Mouse (Mus musculus): Measurements from ENCODE around the gene R3hdm1. TPM values are rescaled to one million over a fixed set of nuclear protein-coding genes. Genes with fewer than 3 reads are reported as not detected.
A peak's percentile ranks its signal among the peaks of the same experiment; 100 is the strongest.

The R3hdm1 gene
- 10 to 100 TPM; 54.3 to 60.6 TPM for total RNA-seq (2021)

- DNase-seq, result peak; percentile 91 to 94
- intact Hi-C loops (cut with DNase I), result loop anchor here (5.0 kb wide), 1 partner anchor 139 kb away; the partner anchor contains the start of gene Ubxn4
Observed at GRCm38 (mm10) chr1:128102641-128103461, at the start of gene R3hdm1, which contains the start of gene Zranb3. TSS of gene R3hdm1 (plus strand) at chr1:128103301. TSS of gene Zranb3 (minus strand) at chr1:128103047.

DNA sequence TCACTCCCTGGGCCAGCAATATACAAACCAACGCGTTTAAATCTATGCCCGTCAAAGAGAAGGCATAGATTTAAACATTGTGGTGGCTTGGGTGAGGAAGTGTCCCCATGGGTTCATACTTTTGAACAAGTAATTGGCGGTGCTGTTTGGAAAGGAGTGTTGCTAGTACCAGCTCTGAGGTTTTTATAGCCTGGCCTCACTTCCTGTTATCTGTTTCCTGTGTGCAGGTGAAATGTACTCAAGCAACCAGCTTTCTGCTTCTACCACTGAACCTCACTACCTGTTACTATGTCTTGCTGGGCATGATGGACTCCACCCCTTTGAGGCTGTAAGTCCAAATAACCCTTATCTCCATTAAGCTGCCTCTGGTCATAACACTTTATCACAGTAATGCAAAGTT, 45.8 kb upstream of the R3hdm1 start:
- no peak for DNase-seq
- intact Hi-C loops (cut with DNase I), result no loop called here

DNA sequence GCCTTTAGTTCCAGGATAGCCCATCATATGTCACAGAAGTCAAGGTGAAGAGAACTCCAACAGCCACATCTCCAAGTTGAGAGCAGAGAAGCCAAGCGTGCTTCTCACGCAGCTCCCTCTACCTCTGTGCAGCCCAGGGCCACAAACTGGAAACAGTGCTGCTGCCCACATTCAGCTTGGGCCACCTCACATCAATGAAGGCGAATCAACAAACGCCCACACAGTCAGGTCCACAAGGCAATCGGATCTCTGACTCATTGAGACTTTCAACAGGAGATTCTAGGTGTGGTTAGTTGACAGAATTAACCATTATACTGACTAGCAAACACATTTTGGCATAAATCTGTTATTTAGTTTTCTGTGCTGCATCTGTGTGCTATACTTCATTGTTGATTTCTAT, 44.5 kb upstream of the R3hdm1 start:
- intact Hi-C loops (cut with DNase I), result no loop called here

GRCm38 (mm10) chr1:128060655-128061344, 42.3 kb upstream of the R3hdm1 start:
- intact Hi-C loops (cut with DNase I), result no loop called here

More for the DNA sequence above, 44.5 kb upstream of the R3hdm1 start:
- DNase-seq, result no peak

DNA sequence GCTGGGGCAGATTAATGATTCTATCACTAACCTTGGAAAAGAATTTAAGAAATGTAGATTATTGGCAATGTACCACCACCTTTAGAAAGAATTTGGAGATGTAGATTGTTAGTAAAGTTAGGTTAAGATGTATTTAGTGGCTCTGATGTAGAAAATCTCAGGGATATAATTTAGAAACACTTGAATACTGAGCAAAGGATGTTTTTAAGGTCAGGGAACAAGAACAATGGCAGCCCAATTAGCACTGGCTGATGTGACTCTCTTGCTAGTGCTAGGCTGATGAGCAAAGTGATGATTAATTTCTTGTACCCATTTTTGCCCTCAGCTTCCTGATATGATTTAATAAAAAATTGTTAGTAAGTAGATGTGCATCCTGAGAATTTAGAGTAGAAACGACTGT, 41.7 kb upstream of the R3hdm1 start:
- no peak for DNase-seq
- intact Hi-C loops (cut with DNase I), result no loop called here

More at GRCm38 (mm10) chr1:128060655-128061344, 42.3 kb upstream of the R3hdm1 start:
- no peak for DNase-seq

- DNase-seq, result no peak
- intact Hi-C loops (cut with DNase I), result no loop called here
Observed at GRCm38 (mm10) chr1:128062167-128062566, 40.9 kb upstream of the R3hdm1 start.

GRCm38 (mm10) chr1:128064716-128065115, 38.4 kb upstream of the R3hdm1 start:
- intact Hi-C loops (cut with DNase I), result no loop called here
- no peak for DNase-seq

DNA sequence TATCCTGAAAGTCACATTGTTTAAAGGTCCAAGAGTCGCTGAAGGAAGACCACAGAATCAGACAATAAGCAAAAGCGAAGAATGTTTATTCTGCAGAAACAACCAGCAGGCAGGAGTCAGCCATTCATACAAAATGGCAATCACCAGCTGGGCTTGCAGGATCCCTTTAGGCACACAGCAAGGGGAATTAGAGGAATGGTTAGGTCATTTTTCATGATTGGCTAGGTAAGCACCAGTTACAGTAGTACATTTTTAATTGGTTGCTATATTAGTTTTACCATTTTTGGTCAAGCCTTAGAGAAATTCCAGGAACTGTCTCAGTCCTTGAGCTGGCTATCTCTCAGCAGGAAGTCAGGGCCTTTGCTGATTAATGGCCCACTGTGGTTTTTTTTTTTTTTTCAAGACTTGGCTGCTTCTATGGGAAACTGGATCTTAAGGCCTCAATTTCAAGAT, 34.1 kb upstream of the R3hdm1 start:
- no peak for DNase-seq
- intact Hi-C loops (cut with DNase I), result no loop called here

- intact Hi-C loops (cut with DNase I), result no loop called here
- no peak for DNase-seq
Observed at GRCm38 (mm10) chr1:128070003-128070402, 33.1 kb upstream of the R3hdm1 start.

DNA sequence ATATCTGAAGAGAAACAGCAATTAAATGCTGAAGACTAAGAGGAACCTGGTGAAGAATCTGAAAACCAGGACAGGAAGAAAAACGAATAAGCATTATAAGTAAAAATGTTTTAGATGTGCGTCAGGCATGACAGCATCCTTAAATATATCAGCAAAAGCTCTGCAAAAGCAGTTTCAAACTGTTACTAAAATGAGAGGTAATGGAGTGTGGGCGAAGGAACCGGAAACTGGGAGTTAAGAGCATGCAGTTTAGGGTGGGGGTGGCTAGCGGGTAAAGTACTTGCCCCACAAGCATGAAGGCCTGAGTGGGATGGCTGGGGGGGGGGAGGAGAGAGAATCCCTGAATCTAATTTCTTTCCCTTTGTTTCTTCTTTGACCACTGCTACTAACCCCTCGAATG, 30.1 kb upstream of the R3hdm1 start:
- DNase-seq, result no peak

GRCm38 (mm10) chr1:128076791-128077479, 26.2 kb upstream of the R3hdm1 start:
- no peak for DNase-seq
- intact Hi-C loops (cut with DNase I), result no loop called here

More for the DNA sequence above, 30.1 kb upstream of the R3hdm1 start:
- intact Hi-C loops (cut with DNase I), result no loop called here

GRCm38 (mm10) chr1:128077788-128078187, 25.3 kb upstream of the R3hdm1 start:
- intact Hi-C loops (cut with DNase I), result no loop called here
- no peak for DNase-seq

DNA sequence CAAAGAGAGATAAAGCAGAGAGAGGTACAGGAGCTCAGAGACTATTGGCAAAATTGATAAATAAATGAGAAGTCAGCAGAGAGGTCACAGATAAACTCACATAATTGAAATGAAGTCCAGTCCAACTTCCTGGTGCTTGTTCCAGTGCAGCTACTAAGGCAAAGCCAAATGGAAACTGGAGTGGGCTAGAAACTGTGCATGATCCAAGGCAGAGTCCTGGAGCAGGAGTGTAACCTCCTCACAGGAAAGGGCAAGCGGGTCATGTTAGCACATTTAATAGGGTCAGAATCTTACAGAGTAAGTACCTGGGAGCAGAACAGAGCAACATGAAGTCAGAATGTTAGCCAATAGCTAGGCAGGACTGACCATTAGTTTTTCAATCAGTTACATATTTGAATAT, 24.5 kb upstream of the R3hdm1 start:
- DNase-seq, result no peak
- intact Hi-C loops (cut with DNase I), result no loop called here

DNA sequence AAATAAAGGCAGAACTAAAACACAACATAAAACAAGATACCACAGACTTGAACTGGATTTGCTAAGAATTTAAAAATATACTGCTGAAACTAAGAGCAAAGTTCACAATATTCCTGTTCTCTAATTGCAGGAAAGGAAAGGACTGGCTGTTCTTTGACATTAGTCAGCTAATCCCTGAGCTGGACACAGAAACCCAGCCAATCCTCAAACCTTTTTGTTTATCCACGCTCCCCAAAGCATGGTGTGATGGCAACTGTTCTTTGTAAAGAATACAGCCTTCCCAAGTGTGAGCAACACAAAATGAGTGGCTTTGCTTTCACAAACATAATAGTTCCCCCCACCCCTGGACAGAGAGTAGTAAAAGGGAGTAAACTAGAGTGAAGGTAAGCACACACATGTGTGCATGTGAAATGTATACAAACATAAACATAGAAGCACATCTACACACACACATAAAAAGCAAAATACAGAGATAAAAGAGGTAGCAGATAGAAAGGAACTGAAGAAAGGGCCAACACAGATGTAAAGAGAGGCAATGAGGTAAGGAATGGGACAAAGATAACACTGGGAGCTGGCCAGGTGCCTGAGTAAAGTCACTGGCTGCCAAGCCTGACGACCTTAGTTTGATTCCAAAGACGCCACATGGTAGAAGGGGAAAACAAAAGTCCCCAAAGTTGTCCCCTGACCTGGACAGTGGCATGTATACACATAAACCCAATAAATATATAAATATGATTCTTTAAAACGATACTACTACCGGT, 22.0 kb upstream of the R3hdm1 start:
- intact Hi-C loops (cut with DNase I), result no loop called here
- DNase-seq, result peak; percentile 46 to 64

DNA sequence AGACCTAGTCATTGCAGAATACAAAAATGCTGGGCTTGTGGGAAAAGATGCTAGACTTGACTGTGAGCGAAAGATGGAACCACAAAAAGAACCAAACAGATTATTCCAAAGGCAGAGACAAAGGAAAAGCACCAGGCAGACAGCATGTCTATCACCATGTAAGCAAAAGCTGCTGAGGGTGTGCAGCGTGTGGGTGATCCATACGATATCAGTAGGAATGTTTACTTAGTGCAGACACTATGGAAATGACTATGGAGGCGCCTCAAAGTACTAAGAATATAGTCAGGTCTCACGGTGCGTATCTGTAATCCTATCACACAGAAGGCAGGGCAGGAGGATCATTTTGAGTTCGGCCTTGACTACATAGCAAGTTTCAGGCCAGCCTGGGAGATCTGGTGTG, 21.2 kb upstream of the R3hdm1 start:
- no peak for DNase-seq
- intact Hi-C loops (cut with DNase I), result no loop called here

DNA sequence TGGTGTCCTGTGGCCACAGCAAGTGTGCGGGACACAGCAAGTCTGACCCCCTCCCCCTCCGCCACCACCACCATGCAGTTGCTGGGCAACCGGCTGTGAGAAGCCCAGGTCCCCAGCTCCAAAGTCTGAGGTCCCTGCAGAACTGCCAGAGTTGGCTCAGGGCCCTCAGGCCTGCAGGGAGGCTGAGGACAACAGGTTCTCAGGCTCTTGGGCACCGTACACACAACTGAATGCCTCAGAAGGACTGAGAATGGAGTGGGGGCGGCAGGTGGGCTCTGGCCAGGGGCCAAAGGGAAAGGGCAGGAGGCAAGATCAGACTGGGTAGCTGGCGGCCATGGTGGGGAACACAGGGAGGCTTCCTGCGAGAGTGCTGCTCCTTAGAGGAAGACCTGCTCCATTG, 20.3 kb upstream of the R3hdm1 start:
- DNase-seq, result peak in 1 of 2 experiments; percentile 9
- intact Hi-C loops (cut with DNase I), result no loop called here

GRCm38 (mm10) chr1:128094686-128095085, 8.4 kb upstream of the R3hdm1 start:
- intact Hi-C loops (cut with DNase I), result no loop called here

GRCm38 (mm10) chr1:128098309-128098708, 4.8 kb upstream of the R3hdm1 start:
- intact Hi-C loops (cut with DNase I), result no loop called here
- DNase-seq, result no peak

More at GRCm38 (mm10) chr1:128094686-128095085, 8.4 kb upstream of the R3hdm1 start:
- no peak for DNase-seq

DNA sequence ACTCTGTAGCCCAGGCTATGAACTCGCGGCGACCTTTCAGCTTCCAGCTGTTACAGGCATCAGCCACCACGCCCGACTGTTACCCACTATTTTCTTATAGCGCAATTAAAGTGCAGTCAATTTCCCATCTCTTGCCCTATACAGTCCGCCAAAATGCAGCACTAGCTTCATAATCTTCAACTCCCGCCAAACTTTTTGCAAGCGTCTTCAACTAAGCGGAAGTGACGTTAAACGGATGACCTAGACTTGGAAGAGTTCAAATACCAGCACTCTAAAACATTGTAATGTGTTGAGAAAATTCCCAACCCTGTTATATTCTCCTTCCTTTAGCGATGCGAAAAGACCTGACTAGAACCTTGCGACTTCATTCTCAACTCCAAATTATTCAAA, 855 bp upstream of the R3hdm1 start:
- peak; percentile 50 to 75 for DNase-seq
- intact Hi-C loops (cut with DNase I), result loop anchor here (5.0 kb wide), 1 partner anchor 140 kb away; the partner anchor contains the start of gene Ubxn4

DNA sequence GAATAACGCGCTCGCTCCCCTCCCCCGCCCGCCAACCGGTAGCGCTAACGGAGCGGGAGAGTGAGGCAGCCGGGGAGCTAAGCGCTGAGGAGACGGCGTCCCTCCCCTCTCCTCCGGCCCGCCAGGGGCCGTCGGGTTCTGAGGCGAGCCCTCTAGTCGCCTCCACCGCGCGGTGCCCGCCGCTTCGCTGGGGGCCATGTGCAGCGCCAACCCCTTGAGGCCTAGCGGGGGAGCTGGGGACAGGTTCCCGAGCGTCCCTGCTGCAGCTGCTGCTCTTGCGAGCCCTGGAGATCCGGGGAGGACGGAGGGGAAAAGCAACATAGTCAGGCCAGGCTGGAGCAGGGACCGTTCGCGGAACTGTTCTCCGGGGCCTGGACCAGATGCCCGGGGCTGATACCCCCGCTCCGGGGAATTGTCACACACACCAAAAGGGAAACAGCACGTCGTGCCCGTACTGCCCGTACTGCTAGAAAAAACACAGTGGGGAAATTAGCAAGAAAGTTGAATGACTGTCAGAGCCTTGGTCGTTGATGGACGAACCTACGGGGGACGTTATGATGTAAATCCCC, 503 bp downstream of the R3hdm1 start:
- no peak for DNase-seq
- intact Hi-C loops (cut with DNase I), result loop anchor here (2.0 to 5.0 kb wide), 2 partner anchors 139 to 331 kb away; partner anchors contain the start of gene Ubxn4

Data from heart, postnatal 36 days (tissue).